Comparison of ENCODE assay signal across 8 mouse cellular contexts in genomic region chr11:76911325-76912054, GRCm38 (mm10). TPM values are rescaled to one million over a fixed set of nuclear protein-coding genes. Genes with fewer than 3 reads are reported as not detected.
A peak's percentile ranks its signal among the peaks of the same experiment; 100 is the strongest.
DNase-seq lines count a peak whose midpoint lies in the region; ATAC-seq lines count a peak whose summit lies in the region.
"Had no signal": no experiment of that assay in that cellular context is flagged by ENCODE, and none has a peak within 500 bp of the region (broad histone marks: within the 10 kb centered on the region; RNA-seq: fewer than 3 reads in every experiment).

No protein-coding gene starts in this region.

- no peaks in the 10 kb centered on the region for H3K9me3 ChIP-seq in embryonic facial prominence, embryonic 13.5 days

- H3K4me2 ChIP-seq in embryonic facial prominence, embryonic 13.5 days = no peak overlapping the region

- no peak overlapping the region for H3K9ac ChIP-seq in embryonic facial prominence, embryonic 13.5 days
- H3K9ac ChIP-seq: liver, embryonic 14.5 days had no signal

- peak overlapping the region; percentile 40 for H3K27ac ChIP-seq in embryonic facial prominence, embryonic 13.5 days
- H3K27ac ChIP-seq: liver, embryonic 14.5 days had no signal

- WGBS in embryonic facial prominence, embryonic 13.5 days = 33% methylated on average over 3 of the region's 3 CpGs

- no peaks in the 10 kb centered on the region for H3K27me3 ChIP-seq in embryonic facial prominence, embryonic 13.5 days

- intact Hi-C loops in left cerebral cortex, postnatal 4 days (cut with DNase I) = no loop called here

- ATAC-seq in embryonic facial prominence, embryonic 13.5 days (ENCODE audit: insufficient number of reproducible peaks, insufficient read depth, low FRiP score, low TSS enrichment, low read depth) = no peak
- no peak for ATAC-seq in monocyte, adult 5-6 weeks (replicated peaks; ENCODE audit: insufficient number of reproducible peaks, low FRiP score, low TSS enrichment, poor library complexity, severe bottlenecking)

- peak; percentile 49 for DNase-seq in left cerebral cortex, postnatal 4 days
- no peak for DNase-seq in left cerebral cortex, adult 11 months (ENCODE audit: low spot score)
- peak; percentile 61 for DNase-seq in kidney, adult 18-20 months
- peak; percentile 65 for DNase-seq in lung, postnatal 10 days
- no peak for DNase-seq in testis, postnatal 10 days (ENCODE audit: low spot score)

- H3K4me3 ChIP-seq in embryonic facial prominence, embryonic 13.5 days = no peak overlapping the region

- peaks cover 34% of the 10 kb centered on the region for H3K4me1 ChIP-seq in embryonic facial prominence, embryonic 13.5 days

- no peaks in the 10 kb centered on the region for H3K36me3 ChIP-seq in embryonic facial prominence, embryonic 13.5 days

RNA-seq across cellular contexts. Expression of gene Tmigd1, which starts 9.5 kb away (rescaled TPM):
- total RNA-seq in left cerebral cortex, postnatal 4 days (2021) = not detected
- 3.6 TPM in 1 of 2 replicates, not detected in the other for polyA plus RNA-seq in embryonic facial prominence, embryonic 13.5 days (2015; fragmentation: Nextera tagmentation; extraction: Ambion mirVana)
- total RNA-seq in monocyte, adult 5-6 weeks (2017) = 0.76 TPM in 1 of 3 replicates, not detected in the others
- polyA plus RNA-seq: liver, embryonic 14.5 days had no signal

RNA-seq across cellular contexts. Expression of gene Blmh, which starts 13.1 kb away (rescaled TPM):
- total RNA-seq in left cerebral cortex, postnatal 4 days (2021) = 10 to 100 TPM; 80.8 to 89.7 TPM
- polyA plus RNA-seq in embryonic facial prominence, embryonic 13.5 days (2015; fragmentation: Nextera tagmentation; extraction: Ambion mirVana) = 171 and 188 TPM in 2 replicates
- 87.2 to 135 TPM (median 98.4 TPM) in 3 replicates for total RNA-seq in monocyte, adult 5-6 weeks (2017)

Comparison
In these comparisons a context has a peak if more than half of its experiments do, and no peak if none do; other contexts are left out.
1. DNase-seq: peak in left cerebral cortex, postnatal 4 days (single experiment), kidney, adult 18-20 months (single experiment) and lung, postnatal 10 days (single experiment); none in left cerebral cortex, adult 11 months (single experiment) and testis, postnatal 10 days (single experiment).